Mouse (Mus musculus) C2C12 (cell line): ENCODE results near the gene Gm45140.

Experiments
- CEBPB ChIP-seq: IDR thresholded peaks from one replicate; pipeline ENCODE4 v1.6.1; 2011; ENCODE audit warnings: low read depth, mild to moderate bottlenecking, control low read depth, moderate library complexity
- CTCF ChIP-seq: IDR thresholded peaks from one replicate; pipeline ENCODE4 v1.5.1; 2011; ENCODE audit not compliant: control insufficient read depth, insufficient read depth, insufficient read length
- MAX ChIP-seq: IDR thresholded peaks from one replicate; pipeline ENCODE4 v1.6.1; 2011; ENCODE audit warnings: mild to moderate bottlenecking, control low read depth
- MYOD1 ChIP-seq: IDR thresholded peaks from one replicate; pipeline ENCODE4 v1.6.1; 2011; ENCODE audit warnings: low read depth; ENCODE audit not compliant: control insufficient read depth, insufficient read length

DNA sequence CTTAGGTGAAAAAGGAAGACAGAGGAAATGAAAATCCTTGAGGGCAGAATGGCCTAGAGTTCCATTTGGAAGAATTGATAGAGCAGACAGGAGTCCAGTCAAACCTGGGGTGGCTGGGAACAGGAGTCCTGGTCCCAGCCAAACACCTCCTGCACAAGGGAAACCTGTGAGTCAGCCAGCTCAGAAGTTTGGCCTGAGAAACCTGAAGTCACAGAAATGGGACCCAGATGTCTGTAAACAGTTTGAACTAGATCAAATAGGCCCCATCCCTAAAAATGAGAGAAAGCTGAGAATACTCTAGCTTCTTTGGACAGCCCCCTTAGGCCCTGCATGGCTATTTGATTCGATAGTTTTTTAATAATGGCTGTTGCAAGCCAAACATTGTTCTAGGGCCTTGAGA is 22.9 kb downstream of the Gm45140 start:
- TF ChIP-seq MAX: no peak
- no peak for TF ChIP-seq CTCF
- no peak for TF ChIP-seq MYOD1
- no peak for TF ChIP-seq CEBPB
